In genomic region chr17:65642578-65642991, GRCm38 (mm10) we compare ENCODE assay signal across 9 mouse cellular contexts. TPM values are rescaled to one million over a fixed set of nuclear protein-coding genes. Genes with fewer than 3 reads are reported as not detected.
DNase-seq lines count a peak whose midpoint lies in the region; ATAC-seq and TF ChIP-seq lines count a peak whose summit lies in the region.
"Had no signal": no experiment of that assay in that cellular context is flagged by ENCODE, and none has a peak within 500 bp of the region (broad histone marks: within the 10 kb centered on the region; RNA-seq: fewer than 3 reads in every experiment).

No protein-coding gene starts in this region.

- peak overlapping the region; percentile 74 for H3K27ac ChIP-seq in testis, adult 2 months (ENCODE audit: control insufficient read depth, insufficient read depth, low read depth, low read length)
- peak overlapping the region; percentile 63 for H3K27ac ChIP-seq in midbrain, embryonic 12.5 days (replicated peaks)
- H3K27ac ChIP-seq: heart, embryonic 13.5 days had no signal

- no peak overlapping the region for H3K9ac ChIP-seq in midbrain, embryonic 12.5 days (replicated peaks)
- H3K9ac ChIP-seq: heart, embryonic 13.5 days had no signal

- H3K4me3 ChIP-seq in testis, adult 2 months (ENCODE audit: control insufficient read depth, low read depth, low read length), result peak overlapping the region; percentile 84
- H3K4me3 ChIP-seq in midbrain, embryonic 12.5 days, result no peak overlapping the region
- H3K4me3 ChIP-seq: heart, embryonic 13.5 days had no signal

- no peak overlapping the region for H3K4me2 ChIP-seq in midbrain, embryonic 12.5 days (replicated peaks)
- H3K4me2 ChIP-seq: heart, embryonic 13.5 days had no signal

- ATAC-seq in frontal cortex, adult (ENCODE audit: low TSS enrichment), result peak; percentile 29
- peak; percentile 69 for ATAC-seq in midbrain, embryonic 12.5 days (ENCODE audit: low FRiP score, low read depth)

- H3K36me3 ChIP-seq in testis, adult 2 months (ENCODE audit: control insufficient read depth, insufficient read depth, low read length), result no peaks in the 10 kb centered on the region
- no peaks in the 10 kb centered on the region for H3K36me3 ChIP-seq in midbrain, embryonic 12.5 days
- H3K36me3 ChIP-seq: heart, embryonic 13.5 days had no signal

- H3K9me3 ChIP-seq in midbrain, embryonic 12.5 days, result no peaks in the 10 kb centered on the region
- H3K9me3 ChIP-seq: heart, embryonic 13.5 days had no signal

- no peak for TF ChIP-seq CTCF in testis, adult 2 months (IDR thresholded peaks at IDR 0.05; ENCODE audit: control insufficient read depth, insufficient read depth, insufficient replicate concordance, low read depth, low read length)

- H3K27me3 ChIP-seq in testis, adult 2 months (ENCODE audit: control insufficient read depth, insufficient read depth, low read length), result no peaks in the 10 kb centered on the region
- H3K27me3 ChIP-seq in midbrain, embryonic 12.5 days, result no peaks in the 10 kb centered on the region
- H3K27me3 ChIP-seq: heart, embryonic 13.5 days had no signal

- no peak for DNase-seq in frontal cortex, postnatal 36 days (ENCODE audit: low spot score in 2 of 2)
- DNase-seq in testis, postnatal 10 days (ENCODE audit: low spot score), result no peak
- DNase-seq in adrenal gland, adult 18-20 months (ENCODE audit: low spot score in 2 of 2), result no peak
- DNase-seq in right cerebral cortex, postnatal 36 days (ENCODE audit: low spot score in 2 of 2), result no peak
- DNase-seq in layer of hippocampus, adult 18-20 months (ENCODE audit: low spot score in 2 of 2), result no peak

- H3K4me1 ChIP-seq in testis, adult 2 months (ENCODE audit: control insufficient read depth, insufficient read depth, low read length), result peaks cover 3% of the 10 kb centered on the region; the same call in 1 of the 2 replicates
- peaks cover 11% of the 10 kb centered on the region for H3K4me1 ChIP-seq in midbrain, embryonic 12.5 days

- 13% methylated on average over 5 of the region's 5 CpGs for WGBS in midbrain, embryonic 12.5 days

- no peak for TF ChIP-seq POLR2A in testis, adult 2 months (IDR thresholded peaks at IDR 0.05; ENCODE audit: control insufficient read depth, low read depth, low read length)

RNA-seq across cellular contexts. Expression of gene Txndc2, which starts 0.6 kb away (rescaled TPM):
- 219 and 252 TPM in 2 replicates for polyA plus RNA-seq in testis, adult 2 months (2012; rRNA removed)
- 0.09 and 0.21 TPM in 2 replicates for polyA plus RNA-seq in midbrain, embryonic 12.5 days (2016; fragmentation: Nextera tagmentation; extraction: Ambion mirVana)
- 10 to 100 TPM in 1 of 2 experiments, 1 to 10 TPM in 1; 2.7 to 26.0 TPM for total RNA-seq in adrenal gland, adult 18-20 months (2021)
- total RNA-seq in layer of hippocampus, adult 18-20 months (2021), result not detected
- polyA plus RNA-seq: heart, embryonic 13.5 days had no signal

RNA-seq across cellular contexts. Expression of gene Vapa, which starts 29.2 kb away (rescaled TPM):
- polyA plus RNA-seq in testis, adult 2 months (2012; rRNA removed), result 32.0 and 36.9 TPM in 2 replicates
- 238 and 248 TPM in 2 replicates for polyA plus RNA-seq in midbrain, embryonic 12.5 days (2016; fragmentation: Nextera tagmentation; extraction: Ambion mirVana)
- total RNA-seq in adrenal gland, adult 18-20 months (2021), result 100 to 1,000 TPM; 138 to 182 TPM
- 100 to 1,000 TPM; 129 to 132 TPM for total RNA-seq in layer of hippocampus, adult 18-20 months (2021)
